Mouse (Mus musculus) CH12.LX (cell line): ENCODE data around the gene Pik3c2g. TPM values are rescaled to one million over a fixed set of nuclear protein-coding genes. Genes with fewer than 3 reads are reported as not detected.

Experiments
- DNase-seq: peaks from one replicate; pipeline ENCODE4 v3.0.0-alpha.2; 2013; ENCODE audit errors: extremely low read depth
- H3K27ac ChIP-seq: 2 replicates; pipeline ENCODE4 v1.5.1; 2012; ENCODE audit warnings: low read depth, mild to moderate bottlenecking, control low read depth, moderate library complexity; ENCODE audit not compliant: insufficient read depth
- H3K27me3 ChIP-seq: replicated peaks from 2 replicates; pipeline ENCODE3; 2012; ENCODE audit warnings: inconsistent platforms
- H3K36me3 ChIP-seq, 2 experiments: replicated peaks in 1 of 2; 2 replicates each; pipeline versions ENCODE3 to v1.6.1; 2012; ENCODE audit warnings: inconsistent platforms in 1 of 2, low read length in 1 of 2, mild to moderate bottlenecking in 1 of 2, mixed read lengths in 1 of 2, moderate library complexity in 1 of 2; ENCODE audit not compliant: control insufficient read depth in 1 of 2, insufficient read depth in 1 of 2
- H3K4me1 ChIP-seq, 2 experiments: 2 replicates each; pipeline ENCODE4 v1.6.1; 2012; ENCODE audit warnings: inconsistent platforms in 1 of 2, moderate library complexity in 1 of 2; ENCODE audit not compliant: insufficient read depth in 2 of 2, control insufficient read depth in 1 of 2
- H3K4me2 ChIP-seq: 2 replicates; pipeline ENCODE4 v1.6.1; 2012; ENCODE audit warnings: low read depth, mild to moderate bottlenecking, control low read depth; ENCODE audit not compliant: poor library complexity, insufficient read depth, severe bottlenecking
- H3K4me3 ChIP-seq, 3 experiments: fragments of 150-350 bp in 1 of 3; sonication (generic) in 1 of 3; replicated peaks in 1 of 3; 2 replicates each; pipeline versions ENCODE3 to v1.5.1; 2011 to 2012; ENCODE audit warnings: low read depth in 2 of 3, low read length in 2 of 3, mild to moderate bottlenecking in 2 of 3, moderate library complexity in 2 of 3, control low read depth in 1 of 3, improper control_type of control experiment in 1 of 3, inconsistent platforms in 1 of 3, mixed read lengths in 1 of 3; ENCODE audit not compliant: poor library complexity in 1 of 3
- H3K79me2 ChIP-seq: replicated peaks from 2 replicates; pipeline ENCODE4 v1.6.1; 2012; ENCODE audit warnings: mild to moderate bottlenecking, moderate library complexity; ENCODE audit not compliant: control insufficient read depth, poor library complexity, insufficient read depth, severe bottlenecking; ENCODE audit errors: extremely low read depth
- H3K9ac ChIP-seq: 2 replicates; pipeline ENCODE4 v1.6.1; 2012; ENCODE audit warnings: low read depth, mild to moderate bottlenecking, control low read depth, moderate library complexity; ENCODE audit not compliant: insufficient read depth
- H3K9me3 ChIP-seq: replicated peaks from 2 replicates; pipeline ENCODE3; 2012; ENCODE audit warnings: low read length, inconsistent platforms, mixed read lengths
- BHLHE40 ChIP-seq: IDR thresholded peaks from 2 replicates; pipeline ENCODE4 v1.6.1; 2011; ENCODE audit warnings: mild to moderate bottlenecking, low read depth, low read length, improper control_type of control experiment
- CHD2 ChIP-seq: IDR thresholded peaks from 2 replicates; pipeline ENCODE4 v1.6.1; 2011; ENCODE audit warnings: low read length, improper control_type of control experiment
- E2F4 ChIP-seq: IDR thresholded peaks from 2 replicates; pipeline ENCODE4 v1.6.1; 2011; ENCODE audit warnings: low read depth, low read length, improper control_type of control experiment; ENCODE audit not compliant: insufficient replicate concordance
- ELF1 ChIP-seq: IDR thresholded peaks from 2 replicates; pipeline ENCODE4 v1.6.1; 2014; ENCODE audit warnings: low read depth, mild to moderate bottlenecking, inconsistent platforms, low read length, improper control_type of control experiment
- GABPA ChIP-seq: IDR thresholded peaks from 2 replicates; pipeline ENCODE4 v1.6.1; 2012; ENCODE audit warnings: low read depth, low read length, improper control_type of control experiment, inconsistent platforms; ENCODE audit not compliant: insufficient replicate concordance
- IRF4 ChIP-seq: IDR thresholded peaks from 2 replicates; pipeline ENCODE4 v1.6.1; 2014; ENCODE audit warnings: low read depth, mild to moderate bottlenecking, inconsistent platforms, low read length, improper control_type of control experiment
- JUND ChIP-seq: conservative IDR thresholded peaks from 2 replicates; pipeline ENCODE4 v1.6.1; 2011; ENCODE audit warnings: low read depth, low read length, improper control_type of control experiment
- MAZ ChIP-seq: IDR thresholded peaks from 2 replicates; pipeline ENCODE4 v1.6.1; 2012; ENCODE audit warnings: low read depth, mild to moderate bottlenecking, inconsistent platforms, low read length, improper control_type of control experiment, moderate library complexity
- MYC ChIP-seq: IDR thresholded peaks from 2 replicates; pipeline ENCODE4 v1.6.1; 2011; ENCODE audit warnings: low read depth, mild to moderate bottlenecking, improper control_type of control experiment, low read length
- NELFE ChIP-seq: IDR thresholded peaks from 2 replicates; pipeline ENCODE4 v1.6.1; 2011; ENCODE audit warnings: low read depth, low read length, improper control_type of control experiment
- POLR2A ChIP-seq: IDR thresholded peaks from 2 replicates; pipeline ENCODE4 v1.6.1; 2011; ENCODE audit warnings: low read depth, mild to moderate bottlenecking, improper control_type of control experiment, low read length
- RAD21 ChIP-seq: IDR thresholded peaks from 2 replicates; pipeline ENCODE4 v1.6.1; 2011; ENCODE audit warnings: low read depth, mild to moderate bottlenecking, low read length, improper control_type of control experiment, moderate library complexity
- SIN3A ChIP-seq: IDR thresholded peaks from 2 replicates; pipeline ENCODE4 v1.6.1; 2012; ENCODE audit warnings: low read length, improper control_type of control experiment, inconsistent platforms
- TCF12 ChIP-seq: IDR thresholded peaks from 2 replicates; pipeline ENCODE4 v1.6.1; 2014; ENCODE audit warnings: low read depth, mild to moderate bottlenecking, inconsistent platforms, low read length, improper control_type of control experiment
- ZC3H11A ChIP-seq: IDR thresholded peaks from 2 replicates; pipeline ENCODE4 v1.6.1; 2012; ENCODE audit warnings: low read depth, mild to moderate bottlenecking, inconsistent platforms, low read length, improper control_type of control experiment
- dilution Hi-C: fragments of 300-500 bp; cut with MboI; formaldehyde crosslinking; loops from 2 replicates; pipeline ENCODE4 v1.14.3; 2020; ENCODE audit warnings: low sequenced_read_pairs; ENCODE audit not compliant: extremely low pct_unique_long_range_greater_than_20kb, extremely low pct_ligation_motif_present
- in situ Hi-C: fragments of 300-500 bp; cut with MboI; formaldehyde crosslinking; loops from 3 replicates; pipeline ENCODE4 v1.14.3; 2019; ENCODE audit warnings: low sequenced_read_pairs, low pct_ligation_motif_present, low pct_unique_long_range_greater_than_20kb, mixed read lengths
- polyA plus RNA-seq: library from polyadenylated mRNA; unstranded; fragments of >175 nt; gene quantifications from 2 replicates; pipeline ENCODE4 v1.2.1, GENCODE M21; 2012; ENCODE audit warnings: low read depth; ENCODE audit not compliant: insufficient read length
- total RNA-seq, 2 experiments: library from RNA; depleted of rRNA; stranded (reverse); fragments of 300-350 nt in 1 of 2; fragments of >200 nt in 1 of 2; gene quantifications; 2 replicates each; pipeline ENCODE4 v1.2.3; 2012 to 2014

The Pik3c2g gene
- total and polyA plus RNA-seq, 3 experiments = not detected

- Histone ChIP-seq H3K9me3 (peaks cover 44% of the 10 kb centered on the region), H3K4me1 (no peaks in the 10 kb centered on the region), H3K4me2 (no peak overlapping the region), H3K4me3 (no peak overlapping the region), H3K36me3 (no peaks in the 10 kb centered on the region), H3K27me3 (no peaks in the 10 kb centered on the region), H3K9ac (no peak overlapping the region), H3K79me2 (no peaks in the 10 kb centered on the region), H3K27ac (no peak overlapping the region)
- in situ Hi-C loops (no loop called here), dilution Hi-C loops (no loop called here)
- DNase-seq = no peak
- TF ChIP-seq MYC (no peak), E2F4 (no peak), POLR2A (no peak)
These were observed 31.8 kb downstream of the Pik3c2g start for GRCm38 (mm10) chr6:139618774-139619173.

GRCm38 (mm10) chr6:139624756-139625155 lies 37.7 kb downstream of the Pik3c2g start:
- in situ Hi-C loops = no loop called here
- H3K27ac ChIP-seq = no peak overlapping the region

GRCm38 (mm10) chr6:139634561-139634960 lies 47.5 kb downstream of the Pik3c2g start:
- H3K4me1 ChIP-seq = no peaks in the 10 kb centered on the region
- H3K27me3 ChIP-seq = no peaks in the 10 kb centered on the region
- no peak overlapping the region for H3K9ac ChIP-seq
- H3K4me2 ChIP-seq = no peak overlapping the region
- no peak for DNase-seq
- H3K4me3 ChIP-seq = no peak overlapping the region
- no peak for TF ChIP-seq JUND
- TF ChIP-seq CHD2 = no peak
- TF ChIP-seq MAZ = no peak
- TF ChIP-seq ZC3H11A = no peak
- no peak for TF ChIP-seq RAD21
- TF ChIP-seq BHLHE40 = no peak
- no peak for TF ChIP-seq NELFE
- no peak overlapping the region for H3K27ac ChIP-seq
- in situ Hi-C loops (no loop called here), dilution Hi-C loops (no loop called here)
- no peaks in the 10 kb centered on the region for H3K36me3 ChIP-seq
- H3K9me3 ChIP-seq = peaks cover 40% of the 10 kb centered on the region
- no peaks in the 10 kb centered on the region for H3K79me2 ChIP-seq

More at GRCm38 (mm10) chr6:139624756-139625155, 37.7 kb downstream of the Pik3c2g start:
- dilution Hi-C loops = no loop called here
- no peak overlapping the region for H3K9ac ChIP-seq
- no peaks in the 10 kb centered on the region for H3K79me2 ChIP-seq
- H3K9me3 ChIP-seq = peaks cover 40% of the 10 kb centered on the region
- H3K27me3 ChIP-seq = no peaks in the 10 kb centered on the region
- TF ChIP-seq IRF4 (no peak), ELF1 (no peak), BHLHE40 (no peak), GABPA (no peak), TCF12 (no peak), SIN3A (no peak), POLR2A (no peak)
- H3K4me2 ChIP-seq = no peak overlapping the region
- no peaks in the 10 kb centered on the region for H3K36me3 ChIP-seq
- no peak for DNase-seq
- H3K4me1 ChIP-seq = no peaks in the 10 kb centered on the region
- H3K4me3 ChIP-seq = no peak overlapping the region
